15 mouse cellular contexts compared by ENCODE assay signal in genomic region chr16:18453846-18454245, GRCm38 (mm10). TPM values are rescaled to one million over a fixed set of nuclear protein-coding genes. Genes with fewer than 3 reads are reported as not detected.
A peak's percentile ranks its signal among the peaks of the same experiment; 100 is the strongest.
DNase-seq lines count a peak whose midpoint lies in the region; ATAC-seq and TF ChIP-seq lines count a peak whose summit lies in the region.
"Had no signal": no experiment of that assay in that cellular context is flagged by ENCODE, and none has a peak within 500 bp of the region (broad histone marks: within the 10 kb centered on the region; RNA-seq: fewer than 3 reads in every experiment).

No protein-coding gene starts in this region.

- TF ChIP-seq CTCF in layer of hippocampus, adult 2 months (conservative IDR thresholded peaks at IDR 0.05), result no peak
- TF ChIP-seq CTCF in kidney, adult 2 months (conservative IDR thresholded peaks at IDR 0.05; ENCODE audit: insufficient read depth, insufficient read length, low read depth, low read length), result no peak

- H3K4me2 ChIP-seq in forebrain, embryonic 15.5 days (replicated peaks), result no peak overlapping the region
- H3K4me2 ChIP-seq: embryonic facial prominence, embryonic 15.5 days; liver, embryonic 13.5 days had no signal

- no peak overlapping the region for H3K9ac ChIP-seq in forebrain, embryonic 15.5 days (replicated peaks)
- H3K9ac ChIP-seq: embryonic facial prominence, embryonic 15.5 days; forebrain, postnatal 0 days; liver, embryonic 13.5 days had no signal

- WGBS in forebrain, embryonic 10.5 days, result 51% methylated on average over 5 of the region's 5 CpGs
- 78% methylated on average over 5 of the region's 5 CpGs for WGBS in forebrain, embryonic 15.5 days
- 63% methylated on average over 5 of the region's 5 CpGs for WGBS in kidney, adult 2 months
- WGBS in limb, embryonic 10.5 days, result 22% methylated on average over 5 of the region's 5 CpGs

- no peak overlapping the region for H3K4me3 ChIP-seq in forebrain, embryonic 10.5 days
- no peak overlapping the region for H3K4me3 ChIP-seq in forebrain, embryonic 15.5 days
- no peak overlapping the region for H3K4me3 ChIP-seq in layer of hippocampus, adult 2 months
- H3K4me3 ChIP-seq in kidney, adult 2 months (ENCODE audit: insufficient read depth, low read depth, low read length), result no peak overlapping the region
- H3K4me3 ChIP-seq in limb, embryonic 10.5 days, result no peak overlapping the region
- H3K4me3 ChIP-seq: embryonic facial prominence, embryonic 15.5 days; liver, embryonic 13.5 days had no signal

- H3K4me1 ChIP-seq in forebrain, embryonic 10.5 days, result peaks cover 29% of the 10 kb centered on the region
- peaks cover 10% of the 10 kb centered on the region for H3K4me1 ChIP-seq in forebrain, embryonic 15.5 days
- H3K4me1 ChIP-seq in kidney, adult 2 months (ENCODE audit: control insufficient read depth, insufficient read depth, low read length), result no peaks in the 10 kb centered on the region
- H3K4me1 ChIP-seq in limb, embryonic 10.5 days, result peaks cover 17% of the 10 kb centered on the region

- peaks cover 39% of the 10 kb centered on the region for H3K36me3 ChIP-seq in forebrain, embryonic 10.5 days (replicated peaks)
- H3K36me3 ChIP-seq in forebrain, embryonic 15.5 days, result peaks cover 4% of the 10 kb centered on the region; the same call in 1 of the 2 replicates
- no peaks in the 10 kb centered on the region for H3K36me3 ChIP-seq in kidney, adult 2 months (ENCODE audit: control insufficient read depth, insufficient read depth, low read length)
- peaks cover 40% of the 10 kb centered on the region for H3K36me3 ChIP-seq in limb, embryonic 10.5 days
- H3K36me3 ChIP-seq: embryonic facial prominence, embryonic 15.5 days had no signal

- no peak for ATAC-seq in forebrain, embryonic 15.5 days (replicated peaks)
- ATAC-seq: forebrain, postnatal 0 days had no signal

- no peak for TF ChIP-seq POLR2A in kidney, adult 2 months (IDR thresholded peaks at IDR 0.05; ENCODE audit: low read depth, low read length)

- H3K9me3 ChIP-seq in forebrain, embryonic 10.5 days, result no peaks in the 10 kb centered on the region
- H3K9me3 ChIP-seq in forebrain, embryonic 15.5 days, result no peaks in the 10 kb centered on the region
- H3K9me3 ChIP-seq in limb, embryonic 10.5 days (replicated peaks), result no peaks in the 10 kb centered on the region
- H3K9me3 ChIP-seq: embryonic facial prominence, embryonic 15.5 days; liver, embryonic 13.5 days had no signal

- peak overlapping the region; percentile 41; the same call in 1 of the 2 replicates for H3K27ac ChIP-seq in forebrain, embryonic 10.5 days
- no peak overlapping the region for H3K27ac ChIP-seq in forebrain, embryonic 15.5 days (replicated peaks)
- peak overlapping the region; percentile 93 for H3K27ac ChIP-seq in layer of hippocampus, adult 2 months
- H3K27ac ChIP-seq in kidney, adult 2 months (ENCODE audit: insufficient read depth, low read depth, low read length), result no peak overlapping the region
- H3K27ac ChIP-seq in limb, embryonic 10.5 days, result 0 out of 2 replicates have a peak overlapping the region, but pooled peaks have one; percentile 7
- H3K27ac ChIP-seq: embryonic facial prominence, embryonic 15.5 days; liver, embryonic 13.5 days had no signal

- H3K27me3 ChIP-seq in forebrain, embryonic 10.5 days (ENCODE audit: poor library complexity, severe bottlenecking), result peaks cover 10% of the 10 kb centered on the region
- no peaks in the 10 kb centered on the region for H3K27me3 ChIP-seq in forebrain, embryonic 15.5 days
- no peaks in the 10 kb centered on the region for H3K27me3 ChIP-seq in kidney, adult 2 months (replicated peaks; ENCODE audit: control insufficient read depth, insufficient read depth, low read length)
- H3K27me3 ChIP-seq in limb, embryonic 10.5 days (ENCODE audit: low read depth, poor library complexity, severe bottlenecking), result peaks cover 8% of the 10 kb centered on the region
- H3K27me3 ChIP-seq: embryonic facial prominence, embryonic 15.5 days; liver, embryonic 13.5 days had no signal

- DNase-seq in forebrain, embryonic 10.5 days (ENCODE audit: extremely low spot score, low spot score), result no peak
- no peak for DNase-seq in layer of hippocampus, adult 2 months (ENCODE audit: low spot score in 2 of 2)
- no peak for DNase-seq in layer of hippocampus, adult 18-20 months (ENCODE audit: low spot score in 2 of 2)
- peak; percentile 43 for DNase-seq in kidney, adult 2 months
- DNase-seq in limb, embryonic 10.5 days (ENCODE audit: low spot score), result peak; percentile 30
- DNase-seq in layer of hippocampus, postnatal 14 days (ENCODE audit: low spot score in 2 of 2), result no peak
- DNase-seq in natural killer cell, adult 2 months (ENCODE audit: low spot score in 2 of 2), result no peak
- DNase-seq: adrenal gland, adult 8-10 months; cerebellum, adult 9-11 months; forebrain, postnatal 0 days; liver, embryonic 13.5 days; lung, postnatal 10 days; spleen, adult 18-20 months had no signal

RNA-seq across cellular contexts. Expression of gene Comt, which starts 27.2 kb away (rescaled TPM):
- polyA plus RNA-seq in forebrain, embryonic 10.5 days (2016; fragmentation: Nextera tagmentation; extraction: Ambion mirVana), result 58.1 and 60.1 TPM in 2 replicates
- polyA plus RNA-seq in forebrain, embryonic 15.5 days (2015; fragmentation: Nextera tagmentation; extraction: Ambion mirVana), result 83.0 and 84.4 TPM in 2 replicates
- total RNA-seq in layer of hippocampus, adult 2 months (2021), result 10 to 100 TPM; 74.6 to 75.1 TPM
- total RNA-seq in layer of hippocampus, adult 18-20 months (2021), result 10 to 100 TPM; 78.2 to 82.4 TPM
- polyA plus RNA-seq in kidney, adult 2 months (2012; rRNA removed), result 519 and 582 TPM in 2 replicates
- 54.7 and 61.1 TPM in 2 replicates for polyA plus RNA-seq in limb, embryonic 10.5 days (2016; fragmentation: Nextera tagmentation; extraction: Ambion mirVana)
- 10 to 100 TPM; 57.1 to 66.8 TPM for total RNA-seq in layer of hippocampus, postnatal 14 days (2021)

RNA-seq across cellular contexts. Expression of gene Txnrd2, which starts 27.7 kb away (rescaled TPM):
- polyA plus RNA-seq in forebrain, embryonic 10.5 days (2016; fragmentation: Nextera tagmentation; extraction: Ambion mirVana), result 31.6 and 35.1 TPM in 2 replicates
- 24.2 and 26.3 TPM in 2 replicates for polyA plus RNA-seq in forebrain, embryonic 15.5 days (2015; fragmentation: Nextera tagmentation; extraction: Ambion mirVana)
- total RNA-seq in layer of hippocampus, adult 2 months (2021), result 10 to 100 TPM; 19.7 to 21.4 TPM
- 10 to 100 TPM; 15.3 to 22.4 TPM for total RNA-seq in layer of hippocampus, adult 18-20 months (2021)
- polyA plus RNA-seq in kidney, adult 2 months (2012; rRNA removed), result 35.2 and 39.1 TPM in 2 replicates
- 29.6 and 32.2 TPM in 2 replicates for polyA plus RNA-seq in limb, embryonic 10.5 days (2016; fragmentation: Nextera tagmentation; extraction: Ambion mirVana)
- 10 to 100 TPM; 19.5 to 22.1 TPM for total RNA-seq in layer of hippocampus, postnatal 14 days (2021)

RNA-seq across cellular contexts. Expression of gene Gnb1l, which starts 44.7 kb away (rescaled TPM):
- polyA plus RNA-seq in forebrain, embryonic 10.5 days (2016; fragmentation: Nextera tagmentation; extraction: Ambion mirVana), result 17.2 and 22.5 TPM in 2 replicates
- 16.0 and 16.4 TPM in 2 replicates for polyA plus RNA-seq in forebrain, embryonic 15.5 days (2015; fragmentation: Nextera tagmentation; extraction: Ambion mirVana)
- total RNA-seq in layer of hippocampus, adult 2 months (2021), result 1 to 10 TPM; 5.8 to 6.0 TPM
- 1 to 10 TPM; 6.3 to 6.9 TPM for total RNA-seq in layer of hippocampus, adult 18-20 months (2021)
- 10.7 and 15.8 TPM in 2 replicates for polyA plus RNA-seq in kidney, adult 2 months (2012; rRNA removed)
- polyA plus RNA-seq in limb, embryonic 10.5 days (2016; fragmentation: Nextera tagmentation; extraction: Ambion mirVana), result 15.3 and 18.4 TPM in 2 replicates
- total RNA-seq in layer of hippocampus, postnatal 14 days (2021), result 1 to 10 TPM; 6.1 to 7.5 TPM

RNA-seq across cellular contexts. Expression of gene Rtl10, which starts 44.9 kb away (rescaled TPM):
- 2.3 and 3.1 TPM in 2 replicates for polyA plus RNA-seq in forebrain, embryonic 10.5 days (2016; fragmentation: Nextera tagmentation; extraction: Ambion mirVana)
- polyA plus RNA-seq in forebrain, embryonic 15.5 days (2015; fragmentation: Nextera tagmentation; extraction: Ambion mirVana), result 3.4 and 3.5 TPM in 2 replicates
- total RNA-seq in layer of hippocampus, adult 2 months (2021), result 10 to 100 TPM in 1 of 2 experiments, 1 to 10 TPM in 1; 7.0 to 11.4 TPM
- total RNA-seq in layer of hippocampus, adult 18-20 months (2021), result 1 to 10 TPM; 9.2 to 9.7 TPM
- polyA plus RNA-seq in kidney, adult 2 months (2012; rRNA removed), result 5.0 and 6.9 TPM in 2 replicates
- 2.5 and 2.8 TPM in 2 replicates for polyA plus RNA-seq in limb, embryonic 10.5 days (2016; fragmentation: Nextera tagmentation; extraction: Ambion mirVana)
- total RNA-seq in layer of hippocampus, postnatal 14 days (2021), result 1 to 10 TPM; 8.6 TPM

Comparison
In these comparisons a context has a peak if more than half of its experiments do, and no peak if none do; other contexts are left out.
1. H3K27ac ChIP-seq: peak in forebrain, embryonic 10.5 days (single experiment), layer of hippocampus, adult 2 months (single experiment) and limb, embryonic 10.5 days (single experiment); none in forebrain, embryonic 15.5 days (single experiment) and kidney, adult 2 months (single experiment).
2. DNase-seq: peak in kidney, adult 2 months (single experiment) and limb, embryonic 10.5 days (single experiment); none in forebrain, embryonic 10.5 days (single experiment), layer of hippocampus, adult 2 months (0 of 2), layer of hippocampus, adult 18-20 months (0 of 2), layer of hippocampus, postnatal 14 days (0 of 2) and natural killer cell, adult 2 months (0 of 2).